Mouse (Mus musculus): Measurements from ENCODE around the gene Nup205. TPM values are rescaled to one million over a fixed set of nuclear protein-coding genes. Genes with fewer than 3 reads are reported as not detected.
A peak's percentile ranks its signal among the peaks of the same experiment; 100 is the strongest.
"Not testable (repeated sequence)": the region's sequence is repeated elsewhere in the genome, so short reads cannot be mapped to it uniquely, and the experiment has no call there.

Gene Nup205
- 43.6 TPM for polyA plus RNA-seq (2021)

DNA sequence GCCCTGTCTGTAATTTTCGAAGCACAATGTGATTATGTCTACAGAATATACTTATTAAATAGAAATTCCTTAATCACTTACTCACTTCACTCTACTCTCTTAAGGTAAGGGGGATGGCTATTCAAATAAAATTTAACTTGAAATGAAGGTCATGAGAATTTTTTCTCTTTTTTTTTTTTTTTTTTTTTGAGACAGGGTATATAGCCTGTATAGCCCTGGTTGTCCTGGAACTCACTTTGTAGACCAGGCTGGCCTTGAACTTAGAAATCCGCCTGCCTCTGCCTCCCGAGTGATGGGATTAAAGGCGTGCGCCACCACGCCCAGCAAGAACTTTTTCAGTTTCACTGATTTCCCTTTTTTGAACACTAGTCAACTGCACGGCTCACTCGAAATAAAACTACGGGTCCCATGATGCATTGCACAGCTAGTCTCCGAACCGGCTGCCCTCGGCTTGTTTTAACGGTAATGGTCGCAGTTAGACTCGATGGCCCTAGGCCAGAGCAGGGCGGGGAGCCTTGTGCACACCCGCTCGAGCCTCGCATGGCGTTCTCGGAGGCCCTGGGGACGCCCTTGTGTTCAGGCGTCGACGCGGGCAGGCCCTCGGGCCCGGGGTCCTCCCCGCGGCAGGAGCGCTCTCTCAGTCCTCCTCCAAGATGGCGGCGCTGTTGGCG, at the start of gene Nup205:
Nup205 (plus strand) TSS at position 443 of the 671 bp plus-strand sequence.
- DNase-seq (ENCODE audit: low read depth, low spot score) (peak; percentile 48), ATAC-seq (peak; percentile 93)
- ChIA-PET CTCF (no interaction called here), POLR2A (no interaction called here)
- in situ Hi-C loops (cut with MboI; ENCODE audit: low pct_unique_long_range_greater_than_20kb), result no loop called here
- no peaks in the 10 kb centered on the region for H3K27me3 ChIP-seq
- no peak for TF ChIP-seq CTCF (IDR thresholded peaks at IDR 0.05)

DNA sequence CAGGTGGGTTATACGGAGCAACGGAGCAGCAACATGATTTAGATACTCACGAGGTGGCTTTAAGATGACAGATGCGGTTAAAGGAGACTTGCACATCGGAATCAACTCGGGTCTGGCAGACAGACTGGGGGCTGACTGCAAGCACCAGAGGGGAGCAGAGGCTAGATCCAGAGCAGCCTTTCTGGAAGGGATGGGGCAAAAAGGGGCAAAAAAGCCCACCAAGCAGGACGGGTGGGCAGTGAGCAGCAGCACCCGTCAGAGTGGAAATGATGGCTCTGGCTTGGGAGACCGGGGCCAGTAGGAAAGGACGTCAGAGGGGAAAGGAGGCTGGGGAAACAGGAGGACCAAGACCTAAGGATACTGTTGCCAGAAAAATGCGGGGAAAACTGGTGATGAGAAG, 44.4 kb upstream of the Nup205 start:
- no peaks in the 10 kb centered on the region for H3K27me3 ChIP-seq
- in situ Hi-C loops (cut with MboI; ENCODE audit: low pct_unique_long_range_greater_than_20kb), result no loop called here
- CTCF ChIA-PET, result interaction anchor here (0.8 kb wide), 1 partner anchor 9 kb away, joined by 3 read pairs; no protein-coding TSS in a partner anchor
- ATAC-seq, result peak; percentile 4
- TF ChIP-seq CTCF (IDR thresholded peaks at IDR 0.05), result no peak
- DNase-seq (ENCODE audit: low read depth, low spot score), result no peak
- POLR2A ChIA-PET, result interaction anchor here (0.6 kb wide), 1 partner anchor 86 kb away, joined by 4 read pairs; no protein-coding TSS in a partner anchor

DNA sequence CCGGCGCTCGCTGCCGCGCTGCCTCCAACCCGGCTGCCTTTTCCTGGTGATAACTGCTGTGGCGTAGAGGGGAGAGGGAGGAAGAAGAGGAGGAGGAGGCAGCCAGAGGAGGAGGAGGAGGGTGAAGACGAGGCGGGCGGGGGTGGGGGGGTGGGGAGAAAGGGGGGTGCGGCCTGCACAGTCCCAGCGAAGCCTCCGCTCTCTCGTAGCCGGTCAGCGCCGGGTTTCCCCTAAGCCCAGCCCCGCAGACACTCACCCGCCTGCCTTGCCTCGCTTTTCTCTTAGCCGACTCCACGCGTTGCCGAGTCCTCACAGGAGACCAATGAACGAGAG, 44.0 kb upstream of the Nup205 start:
- DNase-seq (ENCODE audit: low read depth, low spot score), result no peak
- no peak for TF ChIP-seq CTCF (IDR thresholded peaks at IDR 0.05)
- ChIA-PET CTCF (no interaction called here), POLR2A (no interaction called here)
- H3K27me3 ChIP-seq, result no peaks in the 10 kb centered on the region
- peak; percentile 44 for ATAC-seq
- in situ Hi-C loops (cut with MboI; ENCODE audit: low pct_unique_long_range_greater_than_20kb), result no loop called here

DNA sequence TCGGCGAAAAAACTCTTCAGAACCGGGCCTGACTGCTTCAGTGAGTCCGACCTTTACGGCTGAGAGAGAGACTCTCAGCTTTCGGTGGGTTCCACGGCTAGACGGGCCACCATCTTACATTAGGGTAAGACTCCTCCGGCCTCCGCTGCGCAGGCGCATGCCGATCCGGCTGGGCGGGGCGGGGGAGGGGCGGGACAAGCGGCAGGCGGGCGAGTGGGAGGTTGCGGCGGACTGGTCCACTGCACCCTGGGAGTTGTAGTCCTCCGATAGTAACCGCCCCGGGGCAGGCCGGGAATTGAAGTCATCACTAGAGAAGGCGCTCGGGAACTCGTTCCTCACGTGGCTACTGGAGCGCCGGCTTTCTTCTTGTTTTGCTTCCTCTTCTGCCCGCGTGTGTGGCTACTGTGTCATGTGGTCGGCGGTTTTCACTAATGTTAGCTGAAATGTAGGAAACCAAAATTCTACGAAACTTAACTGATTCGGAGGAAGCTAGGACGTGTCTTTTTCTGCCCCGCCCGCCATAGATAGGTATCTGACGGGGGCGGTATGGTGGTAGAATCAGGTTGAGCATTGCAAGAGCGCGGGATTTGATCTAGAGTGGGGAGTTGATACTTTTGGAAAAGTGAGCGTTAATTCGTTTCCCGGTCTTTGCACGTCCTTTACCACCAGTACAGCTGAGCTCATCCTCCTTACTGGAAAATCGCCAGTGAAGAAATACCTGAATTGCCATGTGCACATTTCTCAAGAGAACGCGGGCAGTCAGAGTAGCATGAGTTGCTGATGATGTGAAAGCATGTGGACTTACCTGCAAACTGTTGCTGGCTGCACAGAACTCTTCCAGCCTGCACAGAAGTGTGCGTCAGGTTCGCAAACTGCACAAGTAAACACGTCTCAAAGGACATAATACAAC, 43.4 kb upstream of the Nup205 start, which contains the start of gene Cnot4:
Cnot4 (minus strand) TSS at position 146 of the 910 bp plus-strand sequence.
- in situ Hi-C loops (cut with MboI; ENCODE audit: low pct_unique_long_range_greater_than_20kb), result no loop called here
- no peak for TF ChIP-seq CTCF (IDR thresholded peaks at IDR 0.05)
- ATAC-seq (peak; percentile 99), DNase-seq (ENCODE audit: low read depth, low spot score) (peak; percentile 67)
- H3K27me3 ChIP-seq, result no peaks in the 10 kb centered on the region
- ChIA-PET CTCF (no interaction called here), POLR2A (no interaction called here)

DNA sequence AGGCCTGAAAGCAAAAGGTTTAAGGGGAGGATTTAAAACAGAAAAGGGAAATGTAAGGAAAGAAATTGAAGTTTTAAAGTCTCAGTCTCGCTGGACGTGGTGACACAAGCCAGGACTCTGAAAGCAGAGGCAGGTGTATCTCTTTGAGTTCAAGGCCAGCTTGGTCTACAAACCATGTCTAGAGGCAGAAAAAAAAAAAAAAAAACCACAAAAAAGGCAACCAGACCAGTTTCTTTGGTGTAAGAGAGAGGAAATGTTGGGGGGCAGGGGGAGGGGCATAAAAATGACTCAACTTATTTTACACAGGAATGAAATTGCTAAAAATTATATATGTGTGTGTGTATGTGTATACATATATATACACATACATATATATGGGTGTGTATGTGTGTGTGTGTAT, 42.4 kb upstream of the Nup205 start:
- no peak for ATAC-seq
- ChIA-PET POLR2A (no interaction called here), CTCF (no interaction called here)
- H3K27me3 ChIP-seq, result no peaks in the 10 kb centered on the region
- TF ChIP-seq CTCF (IDR thresholded peaks at IDR 0.05), result no peak
- DNase-seq (ENCODE audit: low read depth, low spot score), result no peak
- in situ Hi-C loops (cut with MboI; ENCODE audit: low pct_unique_long_range_greater_than_20kb), result no loop called here

DNA sequence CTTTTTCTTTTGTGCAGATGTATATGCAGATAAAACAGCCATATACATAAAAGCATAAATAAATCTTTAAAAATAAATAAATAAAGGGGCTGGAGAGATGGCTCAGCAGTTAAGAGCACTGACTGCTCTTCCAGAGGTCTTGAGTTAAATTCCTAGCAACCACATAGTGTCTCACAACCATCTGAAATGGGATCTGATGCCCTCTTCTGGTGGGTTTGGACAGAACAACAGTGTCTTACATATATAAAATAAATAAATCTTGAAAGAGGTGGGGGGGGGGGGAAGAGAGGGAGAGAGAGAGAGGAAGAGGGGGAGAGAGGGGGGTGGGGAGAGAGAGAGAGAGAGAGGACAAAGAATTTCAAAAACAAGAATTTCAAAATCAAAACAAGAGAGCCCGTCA, 36.9 kb upstream of the Nup205 start:
- ChIA-PET CTCF (no interaction called here), POLR2A (no interaction called here)
- TF ChIP-seq CTCF (IDR thresholded peaks at IDR 0.05), result no peak
- DNase-seq (ENCODE audit: low read depth, low spot score) (no peak), ATAC-seq (no peak)
- no peaks in the 10 kb centered on the region for H3K27me3 ChIP-seq
- in situ Hi-C loops (cut with MboI; ENCODE audit: low pct_unique_long_range_greater_than_20kb), result no loop called here

DNA sequence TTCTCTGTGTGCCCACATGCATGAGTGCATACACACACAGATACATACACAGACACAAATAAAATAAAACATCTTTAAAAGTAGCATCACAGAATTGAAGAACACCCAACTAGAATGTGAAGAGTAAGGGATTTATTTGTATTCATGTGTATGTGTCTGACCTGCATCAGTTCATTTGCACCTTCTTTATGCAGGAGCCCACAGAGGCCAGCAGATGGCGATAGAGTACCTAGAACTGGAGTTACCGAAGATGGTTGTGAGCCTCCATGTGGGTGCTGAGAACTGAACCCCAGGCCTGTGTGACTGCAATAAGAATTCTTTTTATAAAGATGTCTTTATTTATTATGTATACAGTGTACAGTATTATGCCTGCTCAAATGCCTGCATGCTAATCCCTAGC, 31.7 kb upstream of the Nup205 start:
- peaks cover 4% of the 10 kb centered on the region for H3K27me3 ChIP-seq
- ChIA-PET CTCF (no interaction called here), POLR2A (no interaction called here)
- ATAC-seq, result no peak
- TF ChIP-seq CTCF (IDR thresholded peaks at IDR 0.05), result peak; percentile 53
- in situ Hi-C loops (cut with MboI; ENCODE audit: low pct_unique_long_range_greater_than_20kb), result no loop called here
- no peak for DNase-seq (ENCODE audit: low read depth, low spot score)

DNA sequence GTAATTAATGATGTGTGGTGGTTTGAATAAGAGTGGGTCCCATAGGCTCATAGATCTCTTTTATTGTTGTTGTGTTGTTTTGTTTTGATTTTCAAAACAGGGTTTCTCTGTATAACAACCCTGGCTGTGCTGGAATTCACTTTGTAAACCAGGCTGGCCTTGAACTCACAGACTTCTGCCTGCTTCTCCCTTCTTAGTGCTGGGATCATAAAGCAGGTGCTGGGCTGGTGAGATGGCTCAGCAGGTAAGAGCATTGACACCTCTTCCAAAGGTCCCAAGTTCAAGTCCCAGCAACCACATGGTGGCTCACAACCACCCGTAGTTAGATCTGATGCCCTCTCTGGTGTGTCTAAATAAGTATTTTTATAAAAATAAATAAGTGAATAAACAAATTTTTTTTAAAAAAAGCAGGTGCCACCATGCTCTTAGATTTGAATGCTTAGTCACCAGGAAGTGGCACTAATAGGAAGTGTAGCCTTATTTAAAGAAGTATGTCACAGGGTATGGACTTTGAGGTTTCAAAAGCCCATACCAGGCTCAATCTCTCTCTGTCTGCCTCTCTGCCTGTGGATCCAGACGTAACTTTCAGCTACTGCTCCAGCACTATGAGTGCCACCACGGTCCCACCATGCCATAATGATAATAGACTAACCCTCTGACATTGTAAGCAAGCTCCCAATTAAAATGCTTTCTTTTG, 29.3 kb upstream of the Nup205 start:
- H3K27me3 ChIP-seq, result peaks cover 4% of the 10 kb centered on the region
- ATAC-seq, result no peak
- POLR2A ChIA-PET, result no interaction called here
- no peak for DNase-seq (ENCODE audit: low read depth, low spot score)
- CTCF ChIA-PET, result interaction anchor here (0.6 kb wide), 1 partner anchor 78 kb away, joined by 3 read pairs; no protein-coding TSS in a partner anchor
- TF ChIP-seq CTCF (IDR thresholded peaks at IDR 0.05), result no peak
- in situ Hi-C loops (cut with MboI; ENCODE audit: low pct_unique_long_range_greater_than_20kb), result no loop called here

DNA sequence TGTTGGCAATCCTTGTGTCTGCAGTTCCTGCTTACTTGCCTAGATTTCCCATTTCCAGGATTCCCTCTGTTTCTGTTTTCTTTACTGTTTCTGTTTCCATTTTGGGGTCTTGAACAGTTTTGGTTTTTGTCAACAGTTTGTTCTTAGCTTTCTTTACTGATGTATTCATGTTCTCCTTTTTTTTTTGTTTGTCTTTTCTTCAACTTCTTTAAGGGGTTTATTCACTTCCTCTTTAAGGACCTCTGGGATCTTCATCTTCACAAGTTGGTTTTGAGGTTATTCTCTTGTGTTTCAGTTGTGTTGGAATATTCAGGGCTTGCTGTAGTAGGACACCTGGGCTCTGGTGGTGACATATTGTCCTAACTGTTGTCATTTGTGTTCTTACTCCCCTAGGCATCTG, 22.7 kb upstream of the Nup205 start:
- ChIA-PET POLR2A (no interaction called here), CTCF (no interaction called here)
- DNase-seq (ENCODE audit: low read depth, low spot score), result no peak
- in situ Hi-C loops (cut with MboI; ENCODE audit: low pct_unique_long_range_greater_than_20kb), result no loop called here
- H3K27me3 ChIP-seq, result no peaks in the 10 kb centered on the region
- no peak for ATAC-seq
- TF ChIP-seq CTCF (IDR thresholded peaks at IDR 0.05), result no peak

DNA sequence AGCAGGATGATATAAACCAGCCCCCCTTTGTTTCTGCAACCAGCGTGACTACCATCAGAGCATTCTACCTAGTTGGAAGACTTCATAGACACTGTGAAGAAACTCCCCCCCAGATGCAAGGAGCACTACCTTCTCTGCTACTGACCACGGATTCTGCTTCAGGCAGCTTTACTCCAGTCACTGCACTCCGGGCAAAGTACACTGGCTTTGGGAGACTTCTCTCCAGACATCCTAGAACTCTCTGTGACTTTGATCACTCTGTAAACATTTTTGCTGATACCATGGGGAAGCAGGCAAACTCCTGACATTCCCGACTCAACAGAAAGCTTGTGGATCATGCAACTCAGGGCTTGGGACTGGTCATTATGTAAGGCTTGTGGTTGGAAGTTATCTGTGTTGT, 8.0 kb upstream of the Nup205 start:
- no peak for DNase-seq (ENCODE audit: low read depth, low spot score)
- ChIA-PET POLR2A (no interaction called here), CTCF (no interaction called here)
- in situ Hi-C loops (cut with MboI; ENCODE audit: low pct_unique_long_range_greater_than_20kb), result loop anchor here (10.0 kb wide), 1 partner anchor 164 kb away; no protein-coding TSS in a partner anchor
- no peak for TF ChIP-seq CTCF (IDR thresholded peaks at IDR 0.05)
- no peak for ATAC-seq
- peaks cover 16% of the 10 kb centered on the region for H3K27me3 ChIP-seq

DNA sequence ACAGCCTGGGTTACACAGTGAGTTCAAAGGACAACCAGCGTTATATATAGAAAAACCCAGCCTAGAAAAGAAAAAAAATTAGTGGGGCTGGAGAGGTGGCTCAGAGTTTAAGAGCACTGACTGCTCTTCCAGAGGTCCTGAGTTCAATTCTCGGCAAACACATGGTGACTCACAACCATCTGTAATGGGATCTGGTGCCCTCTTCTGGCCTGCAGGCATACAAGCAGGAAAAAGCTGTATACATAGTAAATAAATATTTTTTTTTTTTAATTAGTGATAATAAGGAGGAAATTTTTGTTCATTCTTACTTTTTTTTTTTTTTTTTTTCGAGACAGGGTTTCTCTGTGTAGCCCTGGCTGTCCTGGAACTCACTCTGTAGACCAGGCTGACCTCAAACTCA, 5.2 kb upstream of the Nup205 start:
- POLR2A ChIA-PET; ATAC-seq; DNase-seq (ENCODE audit: low read depth, low spot score); in situ Hi-C loops (cut with MboI; ENCODE audit: low pct_unique_long_range_greater_than_20kb): not testable (repeated sequence)
- peak; percentile 40 for TF ChIP-seq CTCF (IDR thresholded peaks at IDR 0.05)
- peaks cover 13% of the 10 kb centered on the region for H3K27me3 ChIP-seq
- CTCF ChIA-PET, result interaction anchor here (0.9 kb wide), 1 partner anchor 25 kb away, joined by 3 read pairs; no protein-coding TSS in a partner anchor
